Mouse (Mus musculus) kidney, postnatal 10 days (tissue): ENCODE measurements at regions not wholly inside any gene's neighbourhood (a gene's known extent, or its start where the extent isn't known, plus 50 kb on each side); places are given as distances from the start of the nearest gene placed in this dataset.
"Not testable (repeated sequence)": the region's sequence is repeated elsewhere in the genome, so short reads cannot be mapped to it uniquely, and the experiment has no call there.

Experiments
- DNase-seq: peaks from one replicate; pipeline ENCODE4 v3.0.0; 2021; ENCODE audit warnings: mixed read lengths

GRCm38 (mm10) chr2:64440961-64441360, 343.1 kb upstream of the Fign start:
- DNase-seq, result no peak

GRCm38 (mm10) chr2:64417129-64417528, 319.3 kb upstream of the Fign start:
- DNase-seq, result not testable (repeated sequence)

GRCm38 (mm10) chr2:64413846-64414245, 316.0 kb upstream of the Fign start:
- DNase-seq, result no peak

- DNase-seq, result no peak
These were observed 315.4 kb upstream of the Fign start for GRCm38 (mm10) chr2:64413263-64413662.

- DNase-seq, result no peak
These were observed 298.1 kb upstream of the Fign start for GRCm38 (mm10) chr2:64395946-64396345.

- no peak for DNase-seq
These were observed 296.9 kb upstream of the Fign start for GRCm38 (mm10) chr2:64394619-64395294.

- no peak for DNase-seq
These were observed 296.4 kb upstream of the Fign start for GRCm38 (mm10) chr2:64394199-64394598.

GRCm38 (mm10) chr2:64369791-64370190, 272.0 kb upstream of the Fign start:
- DNase-seq, result no peak

GRCm38 (mm10) chr2:64367188-64367587, 269.4 kb upstream of the Fign start:
- DNase-seq, result no peak

GRCm38 (mm10) chr2:64366528-64366927, 268.7 kb upstream of the Fign start:
- no peak for DNase-seq

GRCm38 (mm10) chr2:64356286-64356685, 258.4 kb upstream of the Fign start:
- no peak for DNase-seq

- no peak for DNase-seq
These were observed 227.7 kb upstream of the Fign start for GRCm38 (mm10) chr2:64325499-64325898.
